8 mouse cellular contexts compared by ENCODE assay signal in genomic region chr10:76902588-76902987, GRCm38 (mm10). TPM values are rescaled to one million over a fixed set of nuclear protein-coding genes. Genes with fewer than 3 reads are reported as not detected.
DNase-seq lines count a peak whose midpoint lies in the region; ATAC-seq and TF ChIP-seq lines count a peak whose summit lies in the region.

No protein-coding gene starts in this region.

- WGBS in embryonic facial prominence, embryonic 14.5 days, result 13% methylated on average over 6 of the region's 6 CpGs
- WGBS in hindbrain, embryonic 10.5 days, result 26% methylated on average over 6 of the region's 6 CpGs
- WGBS in lung, embryonic 16.5 days, result 31% methylated on average over 6 of the region's 6 CpGs
- 14% methylated on average over 6 of the region's 6 CpGs for WGBS in stomach, postnatal 0 days

- H3K36me3 ChIP-seq in embryonic facial prominence, embryonic 14.5 days (ENCODE audit: control insufficient read depth, insufficient read depth, low read length), result no peaks in the 10 kb centered on the region
- H3K36me3 ChIP-seq in hindbrain, embryonic 10.5 days, result 0 out of 2 replicates have a peak, but pooled peaks cover 3% of the 10 kb centered on the region
- H3K36me3 ChIP-seq in lung, embryonic 16.5 days (ENCODE audit: control insufficient read depth, insufficient read depth, low read length), result no peaks in the 10 kb centered on the region
- H3K36me3 ChIP-seq in stomach, postnatal 0 days (ENCODE audit: control insufficient read depth, insufficient read depth, low read length), result no peaks in the 10 kb centered on the region

- no peak overlapping the region for H3K4me2 ChIP-seq in embryonic facial prominence, embryonic 14.5 days (ENCODE audit: low read depth, low read length)
- no peak overlapping the region for H3K4me2 ChIP-seq in lung, embryonic 16.5 days (ENCODE audit: low read depth, low read length)
- H3K4me2 ChIP-seq in stomach, postnatal 0 days (replicated peaks; ENCODE audit: low read depth), result no peak overlapping the region

- DNase-seq in urinary bladder, postnatal 14 days (ENCODE audit: low spot score), result peak; percentile 61
- no peak for DNase-seq in urinary bladder, postnatal 25 days (ENCODE audit: low spot score)
- DNase-seq in embryonic facial prominence, embryonic 14.5 days (ENCODE audit: low spot score), result peak; percentile 81
- peak; percentile 25 for DNase-seq in hindbrain, embryonic 10.5 days (ENCODE audit: low spot score)
- peak; percentile 45 for DNase-seq in stomach, postnatal 0 days (ENCODE audit: low spot score)
- DNase-seq in left cerebral cortex, adult 18-20 months (ENCODE audit: low spot score in 2 of 2), result no peak
- no peak for DNase-seq in left cerebral cortex, adult 11 months (ENCODE audit: low spot score)

- ATAC-seq in embryonic facial prominence, embryonic 14.5 days (ENCODE audit: low read depth), result peak; percentile 76
- ATAC-seq in lung, embryonic 16.5 days (ENCODE audit: low read depth), result peak; percentile 75
- ATAC-seq in stomach, postnatal 0 days (ENCODE audit: low FRiP score, low TSS enrichment), result peak; percentile 88

- peak overlapping the region; percentile 28; the same call in 1 of the 2 replicates for H3K27ac ChIP-seq in embryonic facial prominence, embryonic 14.5 days (replicated peaks; ENCODE audit: low read depth, low read length)
- peak overlapping the region; percentile 66; the same call in 1 of the 2 replicates for H3K27ac ChIP-seq in hindbrain, embryonic 10.5 days
- H3K27ac ChIP-seq in lung, embryonic 16.5 days (ENCODE audit: low read length), result 0 out of 2 replicates have a peak overlapping the region, but pooled peaks have one; percentile 10
- peak overlapping the region; percentile 84 for H3K27ac ChIP-seq in stomach, postnatal 0 days (replicated peaks)

- H3K27me3 ChIP-seq in embryonic facial prominence, embryonic 14.5 days (replicated peaks; ENCODE audit: control insufficient read depth, insufficient read depth, low read length), result no peaks in the 10 kb centered on the region
- H3K27me3 ChIP-seq in hindbrain, embryonic 10.5 days (ENCODE audit: insufficient read depth, poor library complexity, severe bottlenecking), result no peaks in the 10 kb centered on the region
- H3K27me3 ChIP-seq in lung, embryonic 16.5 days (ENCODE audit: control insufficient read depth, insufficient read depth, low read depth, low read length), result no peaks in the 10 kb centered on the region
- no peaks in the 10 kb centered on the region for H3K27me3 ChIP-seq in stomach, postnatal 0 days (ENCODE audit: control insufficient read depth, insufficient read depth, low read length)

- H3K4me1 ChIP-seq in embryonic facial prominence, embryonic 14.5 days (ENCODE audit: control insufficient read depth, insufficient read depth, low read length), result peaks cover 22% of the 10 kb centered on the region
- H3K4me1 ChIP-seq in hindbrain, embryonic 10.5 days (replicated peaks), result peaks cover 29% of the 10 kb centered on the region
- H3K4me1 ChIP-seq in lung, embryonic 16.5 days (replicated peaks; ENCODE audit: control insufficient read depth, insufficient read depth, low read length), result peaks cover 6% of the 10 kb centered on the region; the same call in 1 of the 2 replicates
- peaks cover 3% of the 10 kb centered on the region; the same call in 1 of the 2 replicates for H3K4me1 ChIP-seq in stomach, postnatal 0 days (replicated peaks; ENCODE audit: control insufficient read depth, insufficient read depth)

- TF ChIP-seq CTCF in stomach, postnatal 0 days (IDR thresholded peaks at IDR 0.05; ENCODE audit: low read depth), result no peak

- H3K4me3 ChIP-seq in embryonic facial prominence, embryonic 14.5 days (ENCODE audit: low read depth, low read length), result no peak overlapping the region
- no peak overlapping the region for H3K4me3 ChIP-seq in hindbrain, embryonic 10.5 days
- no peak overlapping the region for H3K4me3 ChIP-seq in lung, embryonic 16.5 days (ENCODE audit: low read length)
- H3K4me3 ChIP-seq in stomach, postnatal 0 days (ENCODE audit: low read depth, low read length), result no peak overlapping the region

- no peaks in the 10 kb centered on the region for H3K9me3 ChIP-seq in embryonic facial prominence, embryonic 14.5 days (ENCODE audit: control insufficient read depth, low read length)
- no peaks in the 10 kb centered on the region for H3K9me3 ChIP-seq in hindbrain, embryonic 10.5 days
- H3K9me3 ChIP-seq in lung, embryonic 16.5 days (ENCODE audit: control insufficient read depth, low read length), result no peaks in the 10 kb centered on the region
- no peaks in the 10 kb centered on the region for H3K9me3 ChIP-seq in stomach, postnatal 0 days (ENCODE audit: control insufficient read depth, low read length)

- H3K9ac ChIP-seq in embryonic facial prominence, embryonic 14.5 days (ENCODE audit: low read depth, low read length), result no peak overlapping the region
- no peak overlapping the region for H3K9ac ChIP-seq in lung, embryonic 16.5 days (ENCODE audit: low read length)
- no peak overlapping the region for H3K9ac ChIP-seq in stomach, postnatal 0 days (ENCODE audit: low read length)

- no peak for TF ChIP-seq EP300 in stomach, postnatal 0 days (optimal IDR thresholded peaks at IDR 0.05)

RNA-seq across cellular contexts. Expression of gene Pcbp3, which starts 59.1 kb away (rescaled TPM):
- 18.9 and 20.9 TPM in 2 replicates for polyA plus RNA-seq in embryonic facial prominence, embryonic 14.5 days (2014; fragmentation: Nextera tagmentation; extraction: Ambion mirVana)
- polyA plus RNA-seq in hindbrain, embryonic 10.5 days (2016; fragmentation: Nextera tagmentation; extraction: Ambion mirVana), result 89.5 and 94.7 TPM in 2 replicates
- polyA plus RNA-seq in lung, embryonic 16.5 days (2015; fragmentation: Nextera tagmentation; extraction: Ambion mirVana), result 30.7 and 34.9 TPM in 2 replicates
- 15.3 and 18.5 TPM in 2 replicates for polyA plus RNA-seq in stomach, postnatal 0 days (2015; fragmentation: Nextera tagmentation; extraction: Ambion mirVana)
- 10 to 100 TPM; 60.0 to 65.1 TPM for total RNA-seq in left cerebral cortex, adult 18-20 months (2021)

Comparison
In these comparisons a context has a peak if more than half of its experiments do, and no peak if none do; other contexts are left out.
1. DNase-seq: peak in urinary bladder, postnatal 14 days (single experiment), embryonic facial prominence, embryonic 14.5 days (single experiment), hindbrain, embryonic 10.5 days (single experiment) and stomach, postnatal 0 days (single experiment); none in urinary bladder, postnatal 25 days (single experiment), left cerebral cortex, adult 18-20 months (0 of 2) and left cerebral cortex, adult 11 months (single experiment).
2. H3K27ac ChIP-seq: peak in every context shown above with its lines; median percentile 84 in stomach, postnatal 0 days; 66 in hindbrain, embryonic 10.5 days; 28 in embryonic facial prominence, embryonic 14.5 days; 10 in lung, embryonic 16.5 days.
3. Peak in every context shown above with its lines, with median percentiles within 50 percentile points of each other: ATAC-seq.